Mouse (Mus musculus): ENCODE results near the gene Bloc1s3.

Gene Bloc1s3

GRCm38 (mm10) chr7:19485488-19485887 is 22.7 kb downstream of the Bloc1s3 start:
- in situ Hi-C loops (cut with MboI; ENCODE audit: low sequenced_read_pairs) = no loop called here

- in situ Hi-C loops (cut with MboI; ENCODE audit: low sequenced_read_pairs) = no loop called here
These were observed 24.9 kb downstream of the Bloc1s3 start for GRCm38 (mm10) chr7:19483281-19483680.

- in situ Hi-C loops (cut with MboI; ENCODE audit: low sequenced_read_pairs) = no loop called here
These were observed 30.4 kb downstream of the Bloc1s3 start for GRCm38 (mm10) chr7:19477624-19478384.

- in situ Hi-C loops (cut with MboI; ENCODE audit: low sequenced_read_pairs) = no loop called here
These were observed 31.1 kb downstream of the Bloc1s3 start for GRCm38 (mm10) chr7:19477084-19477483.

- in situ Hi-C loops (cut with MboI; ENCODE audit: low sequenced_read_pairs) = no loop called here
These were observed 34.2 kb downstream of the Bloc1s3 start for GRCm38 (mm10) chr7:19473875-19474443.

- in situ Hi-C loops (cut with MboI; ENCODE audit: low sequenced_read_pairs) = no loop called here
These were observed 35.8 kb downstream of the Bloc1s3 start for GRCm38 (mm10) chr7:19472403-19472802.

- in situ Hi-C loops (cut with MboI; ENCODE audit: low sequenced_read_pairs) = no loop called here
These were observed 37.9 kb downstream of the Bloc1s3 start for GRCm38 (mm10) chr7:19470308-19470707.

- in situ Hi-C loops (cut with MboI; ENCODE audit: low sequenced_read_pairs) = loop anchor here (10.0 kb wide), 1 partner anchor 55 kb away; no protein-coding TSS in a partner anchor
These were observed 38.8 kb downstream of the Bloc1s3 start for GRCm38 (mm10) chr7:19469404-19469803.

- in situ Hi-C loops (cut with MboI; ENCODE audit: low sequenced_read_pairs) = loop anchor here (10.0 kb wide), 1 partner anchor 57 kb away; no protein-coding TSS in a partner anchor
These were observed 39.9 kb downstream of the Bloc1s3 start for GRCm38 (mm10) chr7:19468279-19468678.

- in situ Hi-C loops (cut with MboI; ENCODE audit: low sequenced_read_pairs) = loop anchor here (10.0 kb wide), 1 partner anchor 57 kb away; no protein-coding TSS in a partner anchor
These were observed 40.5 kb downstream of the Bloc1s3 start for GRCm38 (mm10) chr7:19467638-19468037.

GRCm38 (mm10) chr7:19466602-19467145 is 41.5 kb downstream of the Bloc1s3 start:
- in situ Hi-C loops (cut with MboI; ENCODE audit: low sequenced_read_pairs) = loop anchor here (10.0 kb wide), 1 partner anchor 58 kb away; no protein-coding TSS in a partner anchor

GRCm38 (mm10) chr7:19464367-19465307 is 43.5 kb downstream of the Bloc1s3 start:
- in situ Hi-C loops (cut with MboI; ENCODE audit: low sequenced_read_pairs) = loop anchor here (10.0 kb wide), 1 partner anchor 60 kb away; no protein-coding TSS in a partner anchor

GRCm38 (mm10) chr7:19462884-19463381 is 45.2 kb downstream of the Bloc1s3 start, which contains the start of gene Exoc3l2:
Exoc3l2 (plus strand) TSS chr7:19463331.
- in situ Hi-C loops (cut with MboI; ENCODE audit: low sequenced_read_pairs) = loop anchor here (10.0 kb wide), 1 partner anchor 62 kb away; no protein-coding TSS in a partner anchor

- in situ Hi-C loops (cut with MboI; ENCODE audit: low sequenced_read_pairs) = loop anchor here (10.0 kb wide), 1 partner anchor 62 kb away; no protein-coding TSS in a partner anchor
These were observed 45.7 kb downstream of the Bloc1s3 start for GRCm38 (mm10) chr7:19462443-19462842.

- in situ Hi-C loops (cut with MboI; ENCODE audit: low sequenced_read_pairs) = loop anchor here (10.0 kb wide), 1 partner anchor 63 kb away; no protein-coding TSS in a partner anchor
These were observed 46.7 kb downstream of the Bloc1s3 start for GRCm38 (mm10) chr7:19461488-19461887.

- in situ Hi-C loops (cut with MboI; ENCODE audit: low sequenced_read_pairs) = loop anchor here (10.0 kb wide), 1 partner anchor 64 kb away; no protein-coding TSS in a partner anchor
These were observed 47.7 kb downstream of the Bloc1s3 start for GRCm38 (mm10) chr7:19460500-19460899.

- in situ Hi-C loops (cut with MboI; ENCODE audit: low sequenced_read_pairs) = no loop called here
These were observed 48.9 kb downstream of the Bloc1s3 start for GRCm38 (mm10) chr7:19459144-19459870.

GRCm38 (mm10) chr7:19458591-19459111 is 49.5 kb downstream of the Bloc1s3 start, which contains the start of gene Mark4:
Mark4 (minus strand) TSS chr7:19458821.
- in situ Hi-C loops (cut with MboI; ENCODE audit: low sequenced_read_pairs) = no loop called here

GRCm38 (mm10) chr7:19458072-19458486 is 50.1 kb downstream of the Bloc1s3 start:
- in situ Hi-C loops (cut with MboI; ENCODE audit: low sequenced_read_pairs) = no loop called here
